Mouse (Mus musculus) splenic B cell, adult 2 months (primary cell): Measurements from ENCODE around the gene Mef2b.

ENCODE experiments used
- DNase-seq: peaks from one replicate; pipeline ENCODE4 v3.0.0-alpha.2; 2011; ENCODE audit warnings: low read depth, low spot score
- H3K27me3 ChIP-seq: 2 replicates; pipeline ENCODE4 v1.6.1; 2012; ENCODE audit warnings: mild to moderate bottlenecking, low read length, moderate library complexity, mixed read lengths; ENCODE audit not compliant: control insufficient read depth, poor library complexity, insufficient read depth, severe bottlenecking
- H3K36me3 ChIP-seq: 2 replicates; pipeline ENCODE4 v1.6.1; 2012; ENCODE audit warnings: mild to moderate bottlenecking, low read length, moderate library complexity, mixed read lengths; ENCODE audit not compliant: control insufficient read depth, poor library complexity, insufficient read depth, severe bottlenecking

The Mef2b gene

GRCm38 (mm10) chr8:70181212-70181902 is 41.8 kb downstream of the Mef2b start:
- DNase-seq, result no peak
- H3K27me3 ChIP-seq, result no peaks in the 10 kb centered on the region
- no peaks in the 10 kb centered on the region for H3K36me3 ChIP-seq

GRCm38 (mm10) chr8:70181903-70182252 is 42.4 kb downstream of the Mef2b start:
- H3K27me3 ChIP-seq, result no peaks in the 10 kb centered on the region
- H3K36me3 ChIP-seq, result no peaks in the 10 kb centered on the region
- no peak for DNase-seq

GRCm38 (mm10) chr8:70183194-70183593 is 43.7 kb downstream of the Mef2b start:
- no peaks in the 10 kb centered on the region for H3K27me3 ChIP-seq
- H3K36me3 ChIP-seq, result no peaks in the 10 kb centered on the region

GRCm38 (mm10) chr8:70188707-70189106 is 49.2 kb downstream of the Mef2b start:
- H3K27me3 ChIP-seq, result no peaks in the 10 kb centered on the region
- DNase-seq, result no peak

More at GRCm38 (mm10) chr8:70183194-70183593, 43.7 kb downstream of the Mef2b start:
- DNase-seq, result no peak

GRCm38 (mm10) chr8:70193238-70193637 is 53.7 kb downstream of the Mef2b start:
- DNase-seq, result no peak
- Histone ChIP-seq H3K27me3 (no peaks in the 10 kb centered on the region), H3K36me3 (no peaks in the 10 kb centered on the region)

More at GRCm38 (mm10) chr8:70188707-70189106, 49.2 kb downstream of the Mef2b start:
- no peaks in the 10 kb centered on the region for H3K36me3 ChIP-seq

- H3K27me3 ChIP-seq, result no peaks in the 10 kb centered on the region
- no peaks in the 10 kb centered on the region for H3K36me3 ChIP-seq
- no peak for DNase-seq
Measured at GRCm38 (mm10) chr8:70194191-70194590, 54.7 kb downstream of the Mef2b start.

GRCm38 (mm10) chr8:70195762-70196161 is 56.3 kb downstream of the Mef2b start:
- DNase-seq, result no peak
- H3K36me3 ChIP-seq, result no peaks in the 10 kb centered on the region
- no peaks in the 10 kb centered on the region for H3K27me3 ChIP-seq

GRCm38 (mm10) chr8:70197603-70198002 is 58.1 kb downstream of the Mef2b start:
- H3K36me3 ChIP-seq, result no peaks in the 10 kb centered on the region
- DNase-seq, result no peak
- no peaks in the 10 kb centered on the region for H3K27me3 ChIP-seq

GRCm38 (mm10) chr8:70200098-70200681 is 60.7 kb downstream of the Mef2b start:
- DNase-seq, result peak; percentile 44
- Histone ChIP-seq H3K36me3 (no peaks in the 10 kb centered on the region), H3K27me3 (no peaks in the 10 kb centered on the region)

- no peaks in the 10 kb centered on the region for H3K27me3 ChIP-seq
- H3K36me3 ChIP-seq, result no peaks in the 10 kb centered on the region
- no peak for DNase-seq
Measured at GRCm38 (mm10) chr8:70201417-70201816, 61.9 kb downstream of the Mef2b start.

GRCm38 (mm10) chr8:70203072-70203471 is 63.6 kb downstream of the Mef2b start:
- DNase-seq, result no peak
- no peaks in the 10 kb centered on the region for H3K36me3 ChIP-seq
- H3K27me3 ChIP-seq, result no peaks in the 10 kb centered on the region

- DNase-seq, result no peak
- no peaks in the 10 kb centered on the region for H3K36me3 ChIP-seq
- H3K27me3 ChIP-seq, result no peaks in the 10 kb centered on the region
Measured at GRCm38 (mm10) chr8:70204757-70205156, 65.2 kb downstream of the Mef2b start.

GRCm38 (mm10) chr8:70208130-70208529 is 68.6 kb downstream of the Mef2b start:
- DNase-seq, result no peak
- no peaks in the 10 kb centered on the region for H3K27me3 ChIP-seq
- H3K36me3 ChIP-seq, result no peaks in the 10 kb centered on the region

- Histone ChIP-seq H3K27me3 (no peaks in the 10 kb centered on the region), H3K36me3 (no peaks in the 10 kb centered on the region)
- DNase-seq, result no peak
Measured at GRCm38 (mm10) chr8:70210538-70210937, 71.0 kb downstream of the Mef2b start.

- DNase-seq, result no peak
- no peaks in the 10 kb centered on the region for H3K36me3 ChIP-seq
- no peaks in the 10 kb centered on the region for H3K27me3 ChIP-seq
Measured at GRCm38 (mm10) chr8:70211275-70211674, 71.8 kb downstream of the Mef2b start.

- no peak for DNase-seq
- Histone ChIP-seq H3K36me3 (no peaks in the 10 kb centered on the region), H3K27me3 (no peaks in the 10 kb centered on the region)
Measured at GRCm38 (mm10) chr8:70211726-70212111, 72.2 kb downstream of the Mef2b start.
